Mouse (Mus musculus) testis, adult 2 months (tissue): ENCODE data around the gene Rpl34.

Experiments used
- CTCF ChIP-seq: fragments of 200-500 bp; IDR thresholded peaks from 2 replicates; pipeline ENCODE4 v1.5.1; 2012; ENCODE audit warnings: low read depth, mild to moderate bottlenecking, inconsistent platforms, low read length, moderate library complexity; ENCODE audit not compliant: control insufficient read depth, insufficient read depth, insufficient replicate concordance
- POLR2A ChIP-seq: fragments of 200-500 bp; IDR thresholded peaks from 2 replicates; pipeline ENCODE4 v1.6.1; 2012; ENCODE audit warnings: low read depth, mild to moderate bottlenecking, inconsistent platforms, low read length, moderate library complexity; ENCODE audit not compliant: control insufficient read depth

DNA sequence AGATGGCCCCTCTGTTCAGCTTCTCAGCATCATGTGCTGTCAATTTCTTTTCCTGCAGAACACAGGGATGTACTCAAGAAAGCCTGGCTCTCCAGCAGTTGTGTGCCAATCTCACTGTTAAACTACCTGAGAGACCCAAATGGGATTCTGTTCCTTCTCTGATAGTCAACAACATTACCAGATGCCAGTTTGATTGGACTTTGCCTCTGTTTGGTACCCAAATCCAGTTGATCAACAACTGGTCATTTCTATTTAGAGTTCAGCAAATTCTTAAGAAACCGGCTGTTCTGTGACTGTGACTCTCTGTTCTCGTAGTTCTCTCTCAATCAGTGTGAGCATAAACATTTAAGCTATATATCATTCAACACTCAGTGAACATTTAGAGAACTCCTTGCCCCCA lies 49.0 kb downstream of the Rpl34 start:
- TF ChIP-seq CTCF (no peak), POLR2A (no peak)
